Mouse (Mus musculus) thymus, postnatal 0 days (tissue): ENCODE data around the gene Anln. TPM values are rescaled to one million over a fixed set of nuclear protein-coding genes. Genes with fewer than 3 reads are reported as not detected.
"Not testable (repeated sequence)": the region's sequence is repeated elsewhere in the genome, so short reads cannot be mapped to it uniquely, and the experiment has no call there.

ENCODE experiments used
- DNase-seq: peaks from one replicate; pipeline ENCODE4 v3.0.0-alpha.2; 2015; ENCODE audit warnings: low spot score
- polyA plus RNA-seq: library from polyadenylated mRNA; unstranded; fragments of >200 nt; fragmentation: Nextera tagmentation; extraction: Ambion mirVana; gene quantifications from 2 replicates; pipeline ENCODE4 v1.2.1, GENCODE M21; 2015

The Anln gene
- polyA plus RNA-seq, 1 experiment from 2014 or later: 20.1 TPM

DNA sequence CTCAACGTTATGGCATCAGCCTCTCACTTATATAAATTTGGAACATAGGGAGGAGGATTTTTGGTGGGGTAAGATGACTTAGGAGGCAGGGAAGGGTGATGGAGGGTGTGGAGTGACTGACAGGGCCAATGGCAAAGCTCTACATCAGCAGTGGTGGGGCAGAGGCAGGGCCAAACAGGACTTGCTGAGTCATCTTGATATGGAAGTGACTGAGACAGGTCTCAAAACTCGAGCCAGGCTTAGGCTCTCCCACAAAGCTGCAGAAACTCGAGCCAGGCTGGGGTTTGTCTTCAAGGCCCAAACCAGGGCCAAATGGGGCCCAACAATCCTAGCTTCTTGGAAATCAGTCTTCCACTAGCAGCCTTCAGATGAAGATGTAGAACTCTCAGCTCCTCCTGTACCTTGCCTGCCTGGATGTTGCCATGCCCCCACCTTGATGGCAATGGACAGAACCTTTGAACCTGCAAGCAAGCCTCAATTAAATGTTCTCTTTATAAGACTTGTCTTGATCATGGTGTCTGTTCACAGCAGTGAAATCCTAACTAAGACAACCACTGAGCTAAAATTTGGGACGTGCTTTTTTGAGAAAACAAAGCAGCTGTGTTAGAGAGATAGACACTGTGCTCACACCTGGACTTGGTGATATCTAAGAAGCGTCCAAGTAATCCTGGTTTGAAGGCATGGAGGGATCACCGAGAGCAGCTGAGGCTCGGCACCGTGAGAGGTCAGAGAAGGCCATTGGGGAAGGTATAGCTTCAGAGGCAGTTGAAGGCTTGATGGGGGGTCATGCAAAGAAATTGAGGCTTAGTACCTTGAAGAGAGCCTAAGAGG, 66.4 kb downstream of the Anln start:
- no peak for DNase-seq

DNA sequence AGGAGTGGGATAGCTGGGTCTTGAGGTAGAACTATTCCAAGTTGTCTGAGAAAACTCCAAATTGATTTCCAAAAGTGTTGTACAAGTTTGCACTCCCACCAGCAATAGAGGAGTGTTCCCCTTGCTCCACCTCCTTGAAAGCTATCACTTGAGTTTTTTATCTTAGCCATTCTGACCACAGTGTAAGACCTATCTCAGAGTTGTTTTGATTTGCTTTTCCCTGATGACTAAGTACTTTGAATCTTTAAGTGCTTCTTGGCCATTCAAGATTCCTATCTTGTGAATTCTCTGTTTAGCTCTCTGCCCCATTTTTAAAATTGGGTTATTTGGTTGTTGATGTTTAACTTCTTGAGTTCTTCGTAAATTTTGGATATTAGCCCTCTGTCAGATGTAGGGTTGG, 69.9 kb downstream of the Anln start:
- DNase-seq: no peak

DNA sequence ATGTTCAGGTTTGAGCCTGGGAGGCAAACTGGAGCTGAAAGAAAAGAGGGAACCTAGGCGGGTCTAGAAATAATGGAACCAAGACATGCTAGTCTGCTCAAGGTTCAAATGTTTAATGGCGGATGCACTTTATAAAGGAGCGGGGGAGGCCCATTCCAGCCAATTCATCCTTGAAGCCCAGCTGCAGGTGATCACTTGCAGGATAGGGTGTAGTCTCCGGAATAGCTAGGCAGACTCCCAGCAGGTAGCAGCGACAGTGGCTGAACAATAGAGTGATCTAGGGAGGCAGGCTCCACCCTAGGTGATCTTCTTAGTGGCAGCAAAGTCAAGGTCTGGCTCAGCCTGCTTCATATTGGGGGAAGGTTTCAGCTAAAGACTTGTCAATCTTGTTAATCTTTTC, 72.9 kb downstream of the Anln start:
- not testable (repeated sequence) for DNase-seq

DNA sequence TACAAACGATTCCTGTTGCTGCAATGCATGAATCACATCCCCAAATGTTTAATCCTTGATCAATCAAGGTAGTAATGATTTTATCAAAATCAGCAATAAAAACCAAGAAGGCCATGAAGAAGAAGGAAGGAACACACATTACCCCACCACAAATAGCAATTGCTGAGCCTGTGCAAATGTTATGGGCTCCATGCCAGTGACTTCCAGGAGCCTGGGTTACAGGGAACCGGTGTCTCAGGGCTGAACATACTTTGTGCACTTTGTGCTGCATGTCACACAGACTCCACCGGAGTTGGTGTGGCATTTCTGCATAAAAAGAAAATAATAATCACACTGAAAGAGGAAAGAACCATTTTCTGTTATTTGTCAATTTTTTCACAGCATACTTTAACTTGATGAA, 74.9 kb downstream of the Anln start:
- no peak for DNase-seq

DNA sequence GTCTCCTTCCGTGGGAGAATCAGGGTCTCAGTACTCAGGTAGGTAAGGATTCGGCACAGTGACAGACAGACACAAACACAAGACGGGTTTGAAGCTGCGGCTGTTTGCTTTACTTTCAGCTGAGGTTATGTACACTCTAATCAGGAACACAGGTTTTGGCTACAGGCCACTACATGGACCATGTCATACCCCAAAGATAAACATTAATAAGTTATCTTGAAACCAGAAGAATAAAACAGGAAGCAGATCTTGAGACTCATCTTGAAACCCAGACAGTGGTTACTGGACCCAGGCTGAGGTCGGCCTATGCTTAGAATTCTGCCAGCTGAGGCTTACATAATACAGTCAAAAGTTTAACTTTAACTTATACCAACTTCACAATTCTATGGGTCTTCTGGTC, 75.8 kb downstream of the Anln start:
- no peak for DNase-seq

DNA sequence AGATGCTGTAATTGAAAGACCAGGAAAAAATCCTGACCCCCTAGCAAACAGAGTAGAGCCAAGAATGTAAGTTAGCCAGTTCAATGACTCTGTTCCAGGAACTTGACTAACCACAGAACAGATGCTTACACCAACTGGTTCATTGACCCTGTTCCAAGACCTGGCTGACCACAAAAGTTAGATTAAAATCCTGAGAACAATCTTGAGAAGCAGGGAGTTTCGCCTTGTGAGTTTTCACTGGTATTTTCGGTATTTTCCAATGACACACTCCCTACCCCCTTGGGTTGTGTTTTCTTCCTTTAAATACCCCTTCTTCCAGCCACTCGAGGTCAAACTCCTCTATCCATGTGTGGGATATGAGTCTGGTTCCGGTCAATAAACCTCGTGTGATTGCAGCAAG, 79.3 kb downstream of the Anln start:
- no peak for DNase-seq

DNA sequence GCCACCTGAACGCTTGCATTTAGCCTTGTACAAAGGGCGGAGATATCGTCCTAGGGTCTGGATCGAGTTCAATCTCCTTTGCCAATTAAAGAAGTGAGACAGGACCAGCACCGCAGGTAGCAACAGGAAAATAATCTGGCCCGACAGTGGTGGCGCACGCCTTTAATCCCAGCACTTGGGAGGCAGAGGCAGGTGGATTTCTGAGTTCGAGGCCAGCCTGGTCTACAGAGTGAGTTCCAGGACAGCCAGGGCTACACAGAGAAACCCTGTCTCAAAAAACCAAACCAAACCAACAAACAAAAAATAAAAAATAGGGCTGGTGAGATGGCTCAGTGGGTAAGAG, 81.1 kb downstream of the Anln start:
- not testable (repeated sequence) for DNase-seq

DNA sequence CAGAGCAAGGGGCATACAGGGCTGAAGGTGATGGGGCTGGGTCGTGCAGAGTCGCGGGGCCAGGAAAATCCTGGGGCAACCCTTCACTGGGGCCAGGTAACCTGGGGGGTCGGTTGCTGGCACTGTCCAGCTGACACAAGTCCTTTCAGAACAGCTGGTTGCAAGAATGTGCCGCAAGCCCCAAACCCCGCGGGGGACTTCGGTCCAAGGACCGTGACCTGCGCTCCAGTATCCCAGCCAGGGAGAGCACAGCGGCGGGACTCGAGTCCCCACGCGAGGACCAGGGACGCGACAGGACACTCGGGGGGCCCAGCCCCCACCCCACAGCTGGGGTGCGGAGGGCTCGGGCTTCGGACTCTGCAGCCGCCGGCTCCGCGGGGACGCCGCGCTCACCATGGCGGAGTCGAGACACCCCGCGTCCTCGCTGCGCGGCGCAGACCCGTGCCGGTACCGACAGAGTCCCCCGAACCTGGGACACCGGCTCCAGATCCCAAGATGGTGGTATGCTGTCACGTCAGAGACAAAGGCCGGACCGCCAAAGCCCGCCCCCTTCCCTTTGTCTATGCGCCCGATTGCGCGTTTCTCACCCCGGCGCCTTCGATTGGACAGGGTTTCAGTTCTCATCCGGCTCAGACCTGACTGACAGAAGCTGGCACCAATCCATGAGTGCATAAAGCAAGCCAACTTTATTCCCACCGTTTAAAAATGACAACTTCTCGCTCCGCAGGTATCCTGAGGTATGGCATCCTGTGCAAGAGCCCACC, 81.7 kb downstream of the Anln start, which contains the start of gene Zfp810:
Zfp810 (minus strand) TSS at position 493 of the 764 bp plus-strand sequence.
- peak; percentile 97 for DNase-seq

DNA sequence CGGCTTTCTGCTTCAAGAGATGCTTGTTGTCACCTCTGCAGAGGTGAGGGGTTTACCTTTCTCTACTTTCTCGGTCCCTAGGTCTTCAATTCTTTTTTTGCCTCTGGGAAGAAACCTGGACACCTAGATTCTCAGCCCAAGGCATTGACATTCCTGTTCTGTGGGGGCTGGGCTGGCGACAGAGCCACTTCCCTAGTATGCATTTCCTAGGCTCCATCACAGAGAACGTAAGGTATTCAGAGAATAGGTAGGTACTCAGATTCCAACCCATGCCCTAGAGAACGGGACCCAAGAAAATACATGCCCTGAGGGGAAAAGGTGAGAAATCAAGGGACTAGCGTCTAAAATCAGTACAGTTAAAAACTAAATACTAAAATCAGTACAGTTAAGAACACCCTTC, 82.3 kb downstream of the Anln start:
- no peak for DNase-seq

DNA sequence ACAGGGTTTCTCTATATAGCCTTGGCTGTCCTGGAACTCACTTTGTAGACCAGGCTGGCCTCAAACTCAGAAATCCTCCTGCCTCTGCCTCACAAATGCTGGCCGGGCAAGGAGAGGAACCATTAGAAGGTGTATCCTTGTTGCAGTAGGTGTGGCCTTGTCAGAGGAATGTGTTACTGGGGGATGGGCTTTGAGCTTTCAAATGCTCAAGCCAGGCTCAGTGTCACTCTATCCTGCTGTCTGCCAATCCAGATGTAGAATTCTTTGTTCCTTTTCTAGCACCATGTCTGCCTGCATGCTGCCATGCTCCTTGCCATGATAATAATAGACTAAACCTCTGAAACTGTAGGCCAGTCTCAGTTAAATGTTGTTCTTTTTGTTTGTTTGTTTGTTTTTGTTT, 86.8 kb downstream of the Anln start:
- no peak for DNase-seq

Other genes starting within 250 kb of the Anln start
- gene Pigyl, start 232.3 kb downstream of the Anln start, polyA plus RNA-seq: 105 and 111 TPM in 2 replicates
- gene Zfp872, start 201.1 kb downstream of the Anln start, polyA plus RNA-seq: 0.27 and 0.61 TPM in 2 replicates
- gene Zfp809, start 163.5 kb downstream of the Anln start, polyA plus RNA-seq: 17.9 and 19.9 TPM in 2 replicates
- 7.2 and 7.8 TPM in 2 replicates for gene Zfp599, start 129.3 kb downstream of the Anln start, polyA plus RNA-seq
- gene Zfp810, start 81.5 kb downstream of the Anln start, polyA plus RNA-seq: 17.0 and 17.7 TPM in 2 replicates
- gene 9530077C05Rik, start 22.3 kb upstream of the Anln start, polyA plus RNA-seq: 12.3 and 16.2 TPM in 2 replicates
- gene Gm17545, start 65.1 kb upstream of the Anln start, polyA plus RNA-seq: not detected in 2 replicates
- gene Rp9, start 80.6 kb upstream of the Anln start, polyA plus RNA-seq: 126 and 150 TPM in 2 replicates
- 14.8 and 16.0 TPM in 2 replicates for gene Bbs9, start 86.5 kb upstream of the Anln start, polyA plus RNA-seq